Mouse (Mus musculus): ENCODE data around the gene Rab7. TPM values are rescaled to one million over a fixed set of nuclear protein-coding genes. Genes with fewer than 3 reads are reported as not detected.

Gene Rab7
- polyA plus RNA-seq, 1 experiment from 2014 or later, result 238 TPM

- Histone ChIP-seq H3K27ac (no peak overlapping the region), H3K4me2 (ENCODE audit: low read length) (no peak overlapping the region), H3K4me3 (replicated peaks; ENCODE audit: low read depth, low read length) (no peak overlapping the region), H3K27me3 (ENCODE audit: insufficient read depth, low read length) (no peaks in the 10 kb centered on the region), H3K4me1 (replicated peaks; ENCODE audit: insufficient read depth, low read length) (peaks cover 15% of the 10 kb centered on the region; the same call in 1 of the 2 replicates), H3K9ac (ENCODE audit: low read depth, low read length) (no peak overlapping the region), H3K9me3 (replicated peaks; ENCODE audit: low read length) (no peaks in the 10 kb centered on the region), H3K36me3 (ENCODE audit: insufficient read depth, low read length) (0 out of 2 replicates have a peak, but pooled peaks cover 9% of the 10 kb centered on the region)
- no peak for ATAC-seq (replicated peaks; ENCODE audit: low FRiP score, low read depth)
- WGBS, result 85% methylated on average over 4 of the region's 4 CpGs
- no peak for DNase-seq (ENCODE audit: low spot score)
- TF ChIP-seq CTCF (IDR thresholded peaks at IDR 0.05; ENCODE audit: low read depth), result no peak
These were observed 53.9 kb downstream of the Rab7 start for GRCm38 (mm10) chr6:87991216-87991615.

GRCm38 (mm10) chr6:87982506-87982905 lies 62.6 kb downstream of the Rab7 start:
- H3K36me3 ChIP-seq (ENCODE audit: insufficient read depth, low read length), result 0 out of 2 replicates have a peak, but pooled peaks cover 3% of the 10 kb centered on the region
- no peaks in the 10 kb centered on the region for H3K9me3 ChIP-seq (replicated peaks; ENCODE audit: low read length)
- no peaks in the 10 kb centered on the region for H3K27me3 ChIP-seq (ENCODE audit: insufficient read depth, low read length)
- 58% methylated on average over 9 of the region's 9 CpGs for WGBS
- TF ChIP-seq CTCF (IDR thresholded peaks at IDR 0.05; ENCODE audit: low read depth), result no peak
- ATAC-seq (replicated peaks; ENCODE audit: low FRiP score, low read depth), result no peak
- no peak overlapping the region for H3K27ac ChIP-seq
- H3K4me1 ChIP-seq (replicated peaks; ENCODE audit: insufficient read depth, low read length), result peaks cover 14% of the 10 kb centered on the region
- peak overlapping the region; percentile 73 for H3K4me3 ChIP-seq (replicated peaks; ENCODE audit: low read depth, low read length)
- DNase-seq (ENCODE audit: low spot score), result no peak
- no peak overlapping the region; the same call in 1 of the 2 replicates for H3K9ac ChIP-seq (ENCODE audit: low read depth, low read length)
- peak overlapping the region; percentile 89 for H3K4me2 ChIP-seq (ENCODE audit: low read length)

GRCm38 (mm10) chr6:87981547-87982256 lies 63.4 kb downstream of the Rab7 start, which contains the start of gene H1fx:
TSS of gene H1fx (minus strand) at chr6:87981637.
- peak within 1 kb of the TSS; percentile 77 for H3K27ac ChIP-seq
- H3K36me3 ChIP-seq (ENCODE audit: insufficient read depth, low read length), result 0 out of 2 replicates have a peak, but pooled peaks cover 3% of the 10 kb centered on the region
- DNase-seq (ENCODE audit: low spot score) (peak; percentile 76), ATAC-seq (replicated peaks; ENCODE audit: low FRiP score, low read depth) (peak; percentile 85)
- H3K4me3 ChIP-seq (replicated peaks; ENCODE audit: low read depth, low read length), result peak within 1 kb of the TSS; percentile 73
- peak within 1 kb of the TSS; percentile 84 for H3K9ac ChIP-seq (ENCODE audit: low read depth, low read length)
- H3K9me3 ChIP-seq (replicated peaks; ENCODE audit: low read length), result no peaks in the 10 kb centered on the region
- H3K27me3 ChIP-seq (ENCODE audit: insufficient read depth, low read length), result no peaks in the 10 kb centered on the region
- WGBS, result under 1% methylated on average over 54 of the region's 55 CpGs
- H3K4me2 ChIP-seq (ENCODE audit: low read length), result peak within 1 kb of the TSS; percentile 89
- peaks cover 14% of the 10 kb centered on the region for H3K4me1 ChIP-seq (replicated peaks; ENCODE audit: insufficient read depth, low read length)
- TF ChIP-seq CTCF (IDR thresholded peaks at IDR 0.05; ENCODE audit: low read depth), result peak; percentile 56

- ATAC-seq (replicated peaks; ENCODE audit: low FRiP score, low read depth) (peak; percentile 40), DNase-seq (ENCODE audit: low spot score) (peak; percentile 47)
These were observed 64.0 kb downstream of the Rab7 start for GRCm38 (mm10) chr6:87981030-87981485.

GRCm38 (mm10) chr6:87980374-87981029 lies 64.6 kb downstream of the Rab7 start:
- no peaks in the 10 kb centered on the region for H3K27me3 ChIP-seq (ENCODE audit: insufficient read depth, low read length)
- H3K36me3 ChIP-seq (ENCODE audit: insufficient read depth, low read length), result no peaks in the 10 kb centered on the region
- peak overlapping the region; percentile 89 for H3K4me2 ChIP-seq (ENCODE audit: low read length)
- WGBS, result under 1% methylated on average over 64 of the region's 66 CpGs
- DNase-seq (ENCODE audit: low spot score), result peak; percentile 86
- peak; percentile 83 for ATAC-seq (replicated peaks; ENCODE audit: low FRiP score, low read depth)
- TF ChIP-seq CTCF (IDR thresholded peaks at IDR 0.05; ENCODE audit: low read depth), result peak; percentile 56
- H3K27ac ChIP-seq, result peak overlapping the region; percentile 77
- no peaks in the 10 kb centered on the region for H3K9me3 ChIP-seq (replicated peaks; ENCODE audit: low read length)
- H3K4me1 ChIP-seq (replicated peaks; ENCODE audit: insufficient read depth, low read length), result peaks cover 14% of the 10 kb centered on the region
- peak overlapping the region; percentile 73 for H3K4me3 ChIP-seq (replicated peaks; ENCODE audit: low read depth, low read length)
- H3K9ac ChIP-seq (ENCODE audit: low read depth, low read length), result peak overlapping the region; percentile 84

More at GRCm38 (mm10) chr6:87981030-87981485, 64.0 kb downstream of the Rab7 start:
- TF ChIP-seq CTCF (IDR thresholded peaks at IDR 0.05; ENCODE audit: low read depth), result no peak
- Histone ChIP-seq H3K27ac (peak overlapping the region; percentile 77), H3K4me3 (replicated peaks; ENCODE audit: low read depth, low read length) (peak overlapping the region; percentile 73), H3K9me3 (replicated peaks; ENCODE audit: low read length) (no peaks in the 10 kb centered on the region), H3K4me1 (replicated peaks; ENCODE audit: insufficient read depth, low read length) (peaks cover 14% of the 10 kb centered on the region), H3K9ac (ENCODE audit: low read depth, low read length) (peak overlapping the region; percentile 84), H3K4me2 (ENCODE audit: low read length) (peak overlapping the region; percentile 89), H3K36me3 (ENCODE audit: insufficient read depth, low read length) (no peaks in the 10 kb centered on the region), H3K27me3 (ENCODE audit: insufficient read depth, low read length) (no peaks in the 10 kb centered on the region)
- WGBS, result under 1% methylated on average over 47 of the region's 56 CpGs

- Histone ChIP-seq H3K9ac (ENCODE audit: low read depth, low read length) (no peak overlapping the region), H3K4me3 (replicated peaks; ENCODE audit: low read depth, low read length) (peak overlapping the region; percentile 73), H3K4me2 (ENCODE audit: low read length) (peak overlapping the region; percentile 89), H3K27me3 (ENCODE audit: insufficient read depth, low read length) (no peaks in the 10 kb centered on the region), H3K4me1 (replicated peaks; ENCODE audit: insufficient read depth, low read length) (peaks cover 14% of the 10 kb centered on the region), H3K36me3 (ENCODE audit: insufficient read depth, low read length) (no peaks in the 10 kb centered on the region), H3K9me3 (replicated peaks; ENCODE audit: low read length) (no peaks in the 10 kb centered on the region), H3K27ac (no peak overlapping the region)
- WGBS, result 60% methylated on average over 3 of the region's 3 CpGs
- ATAC-seq (replicated peaks; ENCODE audit: low FRiP score, low read depth) (no peak), DNase-seq (ENCODE audit: low spot score) (no peak)
- no peak for TF ChIP-seq CTCF (IDR thresholded peaks at IDR 0.05; ENCODE audit: low read depth)
These were observed 65.3 kb downstream of the Rab7 start for GRCm38 (mm10) chr6:87979728-87980127.

Data from kidney, postnatal 0 days (tissue).